Mouse (Mus musculus) myocyte (in vitro differentiated cells): ENCODE data around the gene Mbd3.

Experiments used
- CEBPB ChIP-seq: IDR thresholded peaks from 2 replicates; pipeline ENCODE4 v1.6.1; 2011; ENCODE audit warnings: mild to moderate bottlenecking, moderate library complexity; ENCODE audit not compliant: poor library complexity, insufficient read depth, severe bottlenecking
- MAX ChIP-seq: IDR thresholded peaks from one replicate; pipeline ENCODE4 v1.6.1; 2011; ENCODE audit warnings: low read depth, mild to moderate bottlenecking, control low read depth
- MYOD1 ChIP-seq, 3 experiments: IDR thresholded peaks; one replicate each; pipeline ENCODE4 v1.6.1; 2011; ENCODE audit warnings: control low read depth in 2 of 3, low read depth in 2 of 3, mild to moderate bottlenecking in 2 of 3, moderate library complexity in 1 of 3; ENCODE audit not compliant: insufficient read length in 2 of 3, control insufficient read depth in 1 of 3
- MYOG ChIP-seq, 3 experiments: IDR thresholded peaks; one replicate each; pipeline ENCODE4 v1.6.1; 2011; ENCODE audit warnings: control low read depth in 2 of 3, low read depth in 2 of 3, mild to moderate bottlenecking in 2 of 3; ENCODE audit not compliant: insufficient read length in 2 of 3, control insufficient read depth in 1 of 3, insufficient read depth in 1 of 3
- POLR2A ChIP-seq: IDR thresholded peaks from one replicate; pipeline ENCODE4 v1.6.1; 2011; ENCODE audit warnings: low read depth, mild to moderate bottlenecking, control low read depth, moderate library complexity; ENCODE audit not compliant: insufficient read length
- POLR2AphosphoS2 ChIP-seq: IDR thresholded peaks from one replicate; pipeline ENCODE4 v1.6.1; 2011; ENCODE audit warnings: low read depth, control low read depth; ENCODE audit not compliant: insufficient read length
- TCF12 ChIP-seq: IDR thresholded peaks from one replicate; pipeline ENCODE4 v1.6.1; 2011; ENCODE audit warnings: mild to moderate bottlenecking, control low read depth; ENCODE audit not compliant: poor library complexity, insufficient read depth, severe bottlenecking
- TCF3 ChIP-seq: IDR thresholded peaks from one replicate; pipeline ENCODE4 v1.6.1; 2011; ENCODE audit warnings: low read depth, control low read depth; ENCODE audit not compliant: insufficient read length
- USF1 ChIP-seq: IDR thresholded peaks from one replicate; pipeline ENCODE4 v1.6.1; 2011; ENCODE audit warnings: low read depth, mild to moderate bottlenecking, control low read depth, moderate library complexity

GRCm38 (mm10) chr10:80432387-80432785, 33.0 kb upstream of the Mbd3 start:
- TF ChIP-seq MAX (no peak), POLR2AphosphoS2 (no peak), POLR2A (no peak), MYOD1 (IDR thresholded peaks at IDR 0.05; ENCODE audit: control insufficient read depth in 1 of 3, insufficient read length in 2 of 3, low read depth in 2 of 3) (no peak), USF1 (no peak), TCF12 (no peak), MYOG (IDR thresholded peaks at IDR 0.05; ENCODE audit: control insufficient read depth in 1 of 3, insufficient read depth in 1 of 3, insufficient read length in 2 of 3, low read depth in 2 of 3) (no peak), CEBPB (no peak), TCF3 (no peak)
